Mouse (Mus musculus) small intestine, adult 2 months (tissue): Measurements from ENCODE around the gene P2ry13.

Experiments used
- CTCF ChIP-seq: fragments of 200-500 bp; IDR thresholded peaks from 2 replicates; pipeline ENCODE4 v1.5.1; 2012; ENCODE audit warnings: low read depth, mild to moderate bottlenecking, control low read depth, inconsistent platforms, low read length, moderate library complexity, mixed read lengths; ENCODE audit not compliant: insufficient replicate concordance, insufficient read length; ENCODE audit errors: extremely low read depth
- POLR2A ChIP-seq: fragments of 200-500 bp; IDR thresholded peaks from 2 replicates; pipeline ENCODE4 v1.6.1; 2012; ENCODE audit warnings: low read depth, mild to moderate bottlenecking, control low read depth, inconsistent platforms, low read length, moderate library complexity

GRCm38 (mm10) chr3:59230912-59231311 lies 20.2 kb upstream of the P2ry13 start:
- TF ChIP-seq CTCF (no peak), POLR2A (no peak)
